Mouse (Mus musculus): ENCODE measurements around the gene Cmtm1. TPM values are rescaled to one million over a fixed set of nuclear protein-coding genes. Genes with fewer than 3 reads are reported as not detected.

Cmtm1 gene
- polyA plus RNA-seq, 1 experiment from 2014 or later, result not detected

DNA sequence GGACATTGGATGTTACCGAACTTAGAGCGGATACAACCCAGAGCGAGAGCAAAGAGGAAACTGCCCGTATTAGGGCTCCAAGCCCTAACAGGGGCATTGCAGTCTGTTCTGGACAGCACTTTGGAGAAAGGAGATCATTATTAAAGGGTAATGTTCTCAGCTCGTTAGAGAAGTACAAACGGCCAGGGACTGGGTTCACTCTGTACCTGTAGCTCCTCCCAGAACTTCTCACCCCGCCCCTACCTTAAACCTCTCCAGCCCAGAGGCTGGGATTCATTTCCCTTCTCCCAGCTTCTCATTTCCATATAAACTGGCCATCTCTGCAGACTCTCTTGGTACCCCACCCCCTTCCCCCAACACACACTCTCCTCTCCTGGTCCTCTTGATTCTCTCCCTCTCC lies 58.5 kb downstream of the Cmtm1 start:
- H3K27me3 ChIP-seq (ENCODE audit: control insufficient read depth, insufficient read depth, low read length), result no peaks in the 10 kb centered on the region
- under 1% methylated on average over 7 of the region's 7 CpGs for WGBS
- no peak overlapping the region for H3K27ac ChIP-seq (ENCODE audit: low read depth, low read length)
- H3K4me3 ChIP-seq (ENCODE audit: low read depth, low read length), result peak overlapping the region; percentile 59
- peak; percentile 15; the same call in 1 of the 2 replicates for ATAC-seq (ENCODE audit: low FRiP score)
- no peaks in the 10 kb centered on the region for H3K9me3 ChIP-seq (ENCODE audit: control insufficient read depth, low read length)
- no peaks in the 10 kb centered on the region for H3K36me3 ChIP-seq (ENCODE audit: control insufficient read depth, insufficient read depth, low read length)
- H3K4me1 ChIP-seq (ENCODE audit: control insufficient read depth, insufficient read depth, low read length), result peaks cover 9% of the 10 kb centered on the region; the same call in 1 of the 2 replicates
- H3K9ac ChIP-seq (ENCODE audit: low read length), result peak overlapping the region; percentile 84
- peak overlapping the region; percentile 77 for H3K4me2 ChIP-seq
- DNase-seq (ENCODE audit: low spot score, missing footprints), result no peak

DNA sequence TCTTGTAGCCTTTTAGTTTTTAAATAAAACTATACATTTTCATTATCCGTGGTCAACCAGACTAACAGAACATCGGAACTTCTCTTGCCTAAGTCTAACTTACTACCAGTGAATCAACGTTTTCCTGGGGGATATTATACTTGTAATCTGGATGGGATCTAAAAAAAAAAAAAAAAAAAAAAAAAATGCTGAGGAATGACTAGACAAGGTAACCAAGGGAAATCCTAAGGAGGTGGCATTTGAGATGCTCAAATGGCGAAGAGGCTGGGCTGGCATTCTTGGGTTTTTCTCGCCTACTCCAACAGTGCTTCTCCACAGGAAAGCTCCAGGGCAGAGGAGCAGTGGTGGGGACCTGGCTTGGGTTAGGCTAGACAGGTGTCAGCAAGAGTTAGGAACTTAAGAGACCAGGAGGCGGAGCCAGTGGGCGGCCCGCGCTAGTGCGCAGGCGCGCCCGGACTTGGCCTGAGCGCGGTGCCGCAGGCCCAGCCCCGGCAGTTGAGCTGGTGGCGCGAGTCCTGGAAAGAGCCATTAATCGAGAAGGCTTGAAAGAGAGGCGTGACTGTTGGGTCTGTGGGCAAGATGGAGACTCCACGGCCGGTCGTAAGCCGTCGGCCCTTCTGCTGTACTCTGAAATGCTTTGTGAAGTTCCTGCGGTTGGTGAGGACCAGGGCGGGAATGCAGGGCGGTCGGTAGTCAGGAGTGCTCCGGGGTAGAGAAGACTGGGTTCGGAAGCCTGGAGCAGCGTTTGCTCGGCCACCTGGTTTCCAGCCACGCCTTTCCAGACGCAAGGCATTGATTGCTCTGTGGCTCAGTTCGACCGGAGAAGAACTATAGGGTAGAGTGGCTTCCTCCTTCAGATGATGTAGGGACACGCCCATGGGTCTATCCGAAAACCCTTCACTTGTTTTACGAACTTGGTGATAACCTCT lies 59.2 kb downstream of the Cmtm1 start, which contains the start of gene Cklf:
Gene Cklf, plus strand, starts transcription at position 423 of the 929 bp plus-strand sequence.
- Histone ChIP-seq H3K36me3 (ENCODE audit: control insufficient read depth, insufficient read depth, low read length) (no peaks in the 10 kb centered on the region), H3K4me3 (ENCODE audit: low read depth, low read length) (peak within 1 kb of the TSS; percentile 59), H3K27ac (ENCODE audit: low read depth, low read length) (no peak within 1 kb of the TSS; the same call in 1 of the 2 replicates), H3K9me3 (ENCODE audit: control insufficient read depth, low read length) (no peaks in the 10 kb centered on the region), H3K4me1 (ENCODE audit: control insufficient read depth, insufficient read depth, low read length) (peaks cover 9% of the 10 kb centered on the region; the same call in 1 of the 2 replicates), H3K4me2 (peak within 1 kb of the TSS; percentile 77), H3K27me3 (ENCODE audit: control insufficient read depth, insufficient read depth, low read length) (no peaks in the 10 kb centered on the region), H3K9ac (ENCODE audit: low read length) (peak within 1 kb of the TSS; percentile 84)
- DNase-seq (ENCODE audit: low spot score, missing footprints) (peak; percentile 100), ATAC-seq (ENCODE audit: low FRiP score) (peak; percentile 87)
- WGBS, result 4% methylated on average over 41 of the region's 41 CpGs

DNA sequence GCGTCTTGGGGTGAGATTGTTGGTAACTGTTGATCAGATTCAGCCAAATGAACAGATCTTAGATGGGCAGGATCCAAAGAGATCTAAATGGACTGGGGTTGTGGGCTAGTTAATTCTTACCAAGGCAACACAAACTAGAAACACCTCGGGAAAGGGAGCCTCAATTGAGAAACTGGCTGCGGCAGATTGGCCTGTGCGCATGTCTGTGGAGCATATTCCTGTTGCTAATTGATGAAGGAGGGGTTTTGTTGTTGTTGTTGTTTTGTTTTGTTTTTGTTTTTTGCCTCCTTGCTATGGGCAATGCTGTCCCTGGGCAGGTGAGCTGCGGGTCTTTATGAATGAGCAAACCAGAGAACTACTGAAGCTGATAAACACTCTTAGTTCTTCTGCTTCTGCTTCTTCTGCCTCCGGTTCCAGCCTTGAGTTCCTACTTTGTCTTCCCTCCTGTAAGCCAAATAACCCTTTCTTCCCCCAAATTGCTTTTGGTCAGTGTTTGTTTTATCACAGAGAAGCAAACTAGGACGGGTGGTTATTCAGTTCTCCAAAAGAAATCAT lies 60.4 kb downstream of the Cmtm1 start:
- no peak overlapping the region for H3K27ac ChIP-seq (ENCODE audit: low read depth, low read length)
- peaks cover 3% of the 10 kb centered on the region; the same call in 1 of the 2 replicates for H3K36me3 ChIP-seq (ENCODE audit: control insufficient read depth, insufficient read depth, low read length)
- DNase-seq (ENCODE audit: low spot score, missing footprints) (no peak), ATAC-seq (ENCODE audit: low FRiP score) (no peak)
- H3K4me1 ChIP-seq (ENCODE audit: control insufficient read depth, insufficient read depth, low read length), result peaks cover 9% of the 10 kb centered on the region; the same call in 1 of the 2 replicates
- H3K4me2 ChIP-seq, result no peak overlapping the region
- WGBS, result 84% methylated on average over 7 of the region's 7 CpGs
- no peak overlapping the region for H3K9ac ChIP-seq (ENCODE audit: low read length)
- H3K9me3 ChIP-seq (ENCODE audit: control insufficient read depth, low read length), result no peaks in the 10 kb centered on the region
- no peaks in the 10 kb centered on the region for H3K27me3 ChIP-seq (ENCODE audit: control insufficient read depth, insufficient read depth, low read length)
- H3K4me3 ChIP-seq (ENCODE audit: low read depth, low read length), result no peak overlapping the region

DNA sequence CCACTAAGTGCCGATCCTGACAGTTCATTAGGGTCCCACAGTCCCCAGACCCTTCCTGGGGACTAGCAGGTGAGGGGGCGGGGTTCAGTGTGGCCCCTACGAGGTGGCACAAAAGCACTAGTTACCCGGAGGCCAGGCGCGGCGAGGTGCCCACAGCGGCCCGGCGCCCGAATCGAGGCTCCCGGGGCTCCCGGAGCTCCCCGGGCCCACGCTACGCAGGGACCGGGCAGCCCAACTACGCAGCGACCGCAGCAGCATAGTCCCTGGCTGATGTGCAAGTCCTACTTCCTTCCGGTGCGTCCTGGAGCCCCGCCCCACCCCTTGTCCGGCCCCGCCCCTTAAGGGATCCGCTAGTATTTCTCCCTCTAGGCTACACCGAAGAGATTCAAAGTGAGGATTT lies 61.7 kb downstream of the Cmtm1 start, which contains the start of gene Tk2:
Gene Tk2, minus strand, starts transcription at position 283 of the 400 bp plus-strand sequence.
- peak within 1 kb of the TSS; percentile 86 for H3K9ac ChIP-seq (ENCODE audit: low read length)
- no peak within 1 kb of the TSS for H3K27ac ChIP-seq (ENCODE audit: low read depth, low read length)
- peaks cover 9% of the 10 kb centered on the region; the same call in 1 of the 2 replicates for H3K4me1 ChIP-seq (ENCODE audit: control insufficient read depth, insufficient read depth, low read length)
- peak within 1 kb of the TSS; percentile 80 for H3K4me3 ChIP-seq (ENCODE audit: low read depth, low read length)
- peak; percentile 98 for DNase-seq (ENCODE audit: low spot score, missing footprints)
- no peaks in the 10 kb centered on the region for H3K9me3 ChIP-seq (ENCODE audit: control insufficient read depth, low read length)
- WGBS, result 0% methylated on average over 28 of the region's 28 CpGs
- H3K4me2 ChIP-seq, result peak within 1 kb of the TSS; percentile 60
- ATAC-seq (ENCODE audit: low FRiP score), result peak; percentile 87
- no peaks in the 10 kb centered on the region for H3K27me3 ChIP-seq (ENCODE audit: control insufficient read depth, insufficient read depth, low read length)
- peaks cover 3% of the 10 kb centered on the region; the same call in 1 of the 2 replicates for H3K36me3 ChIP-seq (ENCODE audit: control insufficient read depth, insufficient read depth, low read length)

DNA sequence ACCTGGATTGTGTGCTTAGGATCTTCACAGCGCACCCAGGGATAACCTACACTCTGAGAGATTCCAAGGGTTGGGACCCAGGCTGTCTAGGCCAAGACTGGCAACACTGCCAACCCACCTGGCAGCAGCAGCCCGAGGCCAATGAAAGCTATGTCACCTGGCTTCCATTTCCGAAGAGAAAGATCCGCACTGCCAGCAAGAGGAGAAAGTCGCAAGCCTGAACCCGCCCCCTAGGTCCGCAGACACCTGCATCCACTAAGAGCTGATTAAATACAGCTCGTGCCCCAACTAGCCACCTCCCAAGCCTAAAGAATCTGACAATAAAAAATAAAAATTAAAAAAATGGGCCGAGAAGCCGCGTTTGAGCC lies 62.1 kb downstream of the Cmtm1 start:
- no peak overlapping the region for H3K27ac ChIP-seq (ENCODE audit: low read depth, low read length)
- DNase-seq (ENCODE audit: low spot score, missing footprints) (no peak), ATAC-seq (ENCODE audit: low FRiP score) (no peak)

DNA sequence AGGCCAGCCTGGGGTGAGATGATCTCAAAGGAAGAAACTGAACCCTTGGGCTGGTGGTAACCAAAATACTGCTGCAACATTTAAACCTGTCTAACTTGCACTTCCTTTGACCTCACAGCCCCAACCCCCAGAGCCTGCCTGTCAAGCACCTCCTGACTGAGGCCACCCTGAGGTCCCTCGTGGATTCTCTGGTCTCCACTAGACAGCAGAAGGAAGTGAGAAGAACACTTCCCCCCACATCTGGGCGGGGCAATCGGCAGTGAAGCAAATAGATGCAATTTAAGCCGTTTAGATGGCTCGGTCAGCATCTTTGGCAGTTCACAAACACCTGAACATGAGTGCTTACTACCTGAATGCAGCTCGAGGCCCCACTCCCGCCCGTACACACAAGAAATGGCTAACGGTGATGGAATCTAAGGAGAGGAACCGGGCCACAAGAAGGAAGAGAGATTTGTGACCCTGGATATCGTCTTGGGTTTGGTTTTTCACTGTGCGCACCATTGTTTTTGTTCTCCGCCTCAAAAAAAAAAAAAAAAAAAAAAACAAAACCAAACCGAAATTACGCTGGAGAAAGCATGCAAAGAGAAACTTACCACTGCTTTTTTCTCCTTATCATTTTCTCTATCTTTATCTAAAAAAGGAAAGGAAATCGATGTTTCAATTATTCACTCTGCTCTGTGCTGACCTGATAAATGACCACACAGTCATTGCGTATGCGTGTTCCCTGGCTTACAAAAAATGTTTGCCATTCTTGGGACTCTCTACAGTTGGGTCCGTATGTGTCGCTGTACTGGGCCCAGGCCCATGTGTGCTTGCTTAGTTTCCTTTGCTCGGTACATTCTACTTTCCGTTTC lies 62.7 kb downstream of the Cmtm1 start:
- Histone ChIP-seq H3K9ac (ENCODE audit: low read length) (peak overlapping the region; percentile 86), H3K27ac (ENCODE audit: low read depth, low read length) (no peak overlapping the region)
- 75% methylated on average over 22 of the region's 22 CpGs for WGBS

More for the DNA sequence above, 62.1 kb downstream of the Cmtm1 start:
- peaks cover 3% of the 10 kb centered on the region; the same call in 1 of the 2 replicates for H3K36me3 ChIP-seq (ENCODE audit: control insufficient read depth, insufficient read depth, low read length)
- H3K4me2 ChIP-seq, result peak overlapping the region; percentile 60
- peak overlapping the region; percentile 86 for H3K9ac ChIP-seq (ENCODE audit: low read length)
- peak overlapping the region; percentile 80 for H3K4me3 ChIP-seq (ENCODE audit: low read depth, low read length)
- WGBS, result 2% methylated on average over 11 of the region's 11 CpGs
- H3K9me3 ChIP-seq (ENCODE audit: control insufficient read depth, low read length), result no peaks in the 10 kb centered on the region
- H3K27me3 ChIP-seq (ENCODE audit: control insufficient read depth, insufficient read depth, low read length), result no peaks in the 10 kb centered on the region
- peaks cover 9% of the 10 kb centered on the region; the same call in 1 of the 2 replicates for H3K4me1 ChIP-seq (ENCODE audit: control insufficient read depth, insufficient read depth, low read length)

DNA sequence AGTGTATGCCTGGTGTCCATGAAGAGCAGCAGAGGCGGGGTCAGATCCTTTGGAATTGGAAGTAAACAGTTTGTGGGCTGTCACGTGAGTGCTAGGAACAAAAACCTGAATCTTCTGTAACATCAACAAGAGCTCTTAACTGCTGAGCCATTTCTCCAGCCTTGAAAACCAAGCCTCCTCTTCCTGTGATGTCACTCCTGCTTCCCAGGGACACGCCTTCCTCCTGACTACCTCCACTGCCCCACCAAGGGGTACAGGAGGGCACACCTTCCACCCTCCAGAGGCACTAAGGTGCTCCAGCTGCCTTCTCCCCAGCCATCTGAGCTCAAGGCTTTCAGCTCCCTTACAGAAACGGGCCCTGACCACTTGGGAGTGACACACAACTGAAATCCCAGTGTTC lies 63.3 kb downstream of the Cmtm1 start:
- H3K9ac ChIP-seq (ENCODE audit: low read length), result no peak overlapping the region
- no peak overlapping the region for H3K27ac ChIP-seq (ENCODE audit: low read depth, low read length)
- WGBS, result 86% methylated on average over 4 of the region's 4 CpGs
- H3K9me3 ChIP-seq (ENCODE audit: control insufficient read depth, low read length), result no peaks in the 10 kb centered on the region
- ATAC-seq (ENCODE audit: low FRiP score) (no peak), DNase-seq (ENCODE audit: low spot score, missing footprints) (no peak)
- H3K36me3 ChIP-seq (ENCODE audit: control insufficient read depth, insufficient read depth, low read length), result peaks cover 4% of the 10 kb centered on the region; the same call in 1 of the 2 replicates
- peaks cover 9% of the 10 kb centered on the region; the same call in 1 of the 2 replicates for H3K4me1 ChIP-seq (ENCODE audit: control insufficient read depth, insufficient read depth, low read length)
- H3K4me3 ChIP-seq (ENCODE audit: low read depth, low read length), result no peak overlapping the region
- H3K27me3 ChIP-seq (ENCODE audit: control insufficient read depth, insufficient read depth, low read length), result no peaks in the 10 kb centered on the region
- H3K4me2 ChIP-seq, result no peak overlapping the region

More for the DNA sequence above, 62.7 kb downstream of the Cmtm1 start:
- Histone ChIP-seq H3K9me3 (ENCODE audit: control insufficient read depth, low read length) (no peaks in the 10 kb centered on the region), H3K4me2 (peak overlapping the region; percentile 60), H3K4me1 (ENCODE audit: control insufficient read depth, insufficient read depth, low read length) (peaks cover 9% of the 10 kb centered on the region; the same call in 1 of the 2 replicates), H3K36me3 (ENCODE audit: control insufficient read depth, insufficient read depth, low read length) (peaks cover 3% of the 10 kb centered on the region; the same call in 1 of the 2 replicates), H3K4me3 (ENCODE audit: low read depth, low read length) (peak overlapping the region; percentile 80), H3K27me3 (ENCODE audit: control insufficient read depth, insufficient read depth, low read length) (no peaks in the 10 kb centered on the region)
- ATAC-seq (ENCODE audit: low FRiP score) (no peak), DNase-seq (ENCODE audit: low spot score, missing footprints) (no peak)
